Comparison of ENCODE assay signal across 15 mouse cellular contexts in the genomic region with DNA sequence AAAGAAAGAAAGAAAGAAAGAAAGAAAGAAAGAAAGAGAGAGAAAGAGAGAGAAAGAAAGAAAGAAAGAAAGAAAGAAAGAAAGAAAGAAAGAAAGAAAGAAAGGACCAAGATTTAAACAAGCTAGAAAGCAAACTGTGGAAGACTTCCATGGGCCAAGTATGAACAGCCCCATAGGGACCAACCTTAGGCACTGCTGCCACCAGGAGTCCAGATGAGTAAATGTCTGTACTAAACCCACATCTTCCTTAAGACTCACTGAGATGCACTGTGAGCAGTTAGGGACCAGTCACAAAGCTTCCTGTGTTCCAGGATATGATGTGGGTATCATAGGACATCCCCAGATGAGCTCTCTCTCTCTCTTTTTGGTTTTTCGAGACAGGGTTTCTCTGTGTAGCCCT. TPM values are rescaled to one million over a fixed set of nuclear protein-coding genes. Genes with fewer than 3 reads are reported as not detected.
DNase-seq lines count a peak whose midpoint lies in the region; ATAC-seq and TF ChIP-seq lines count a peak whose summit lies in the region.
"Not testable (repeated sequence)": the region's sequence is repeated elsewhere in the genome, so short reads cannot be mapped to it uniquely, and the experiment has no call there.
"Had no signal": no experiment of that assay in that cellular context is flagged by ENCODE, and none has a peak within 500 bp of the region (broad histone marks: within the 10 kb centered on the region; RNA-seq: fewer than 3 reads in every experiment).

No protein-coding gene starts in this region.

- WGBS in hindbrain, postnatal 0 days = 47% methylated on average over 1 of the region's 1 CpGs
- 57% methylated on average over 1 of the region's 1 CpGs for WGBS in lung, adult 2 months

- not testable (repeated sequence) for ATAC-seq in hindbrain, postnatal 0 days

- not testable (repeated sequence) for H3K4me3 ChIP-seq in embryonic fibroblast, embryonic 13.5 days (ENCODE audit: insufficient read depth, low read length); hindbrain, postnatal 0 days (ENCODE audit: low read length); lung, adult 2 months (replicated peaks; ENCODE audit: extremely low read depth, low read depth, low read length)

- not testable (repeated sequence) for H3K36me3 ChIP-seq in hindbrain, postnatal 0 days (ENCODE audit: insufficient read depth, low read length)

- not testable (repeated sequence) for H3K4me2 ChIP-seq in hindbrain, postnatal 0 days (ENCODE audit: low read depth, low read length)

- not testable (repeated sequence) for H3K4me1 ChIP-seq in embryonic fibroblast, embryonic 13.5 days (ENCODE audit: control insufficient read depth, insufficient read depth, low read length); hindbrain, postnatal 0 days (ENCODE audit: insufficient read depth, low read length); lung, adult 2 months (ENCODE audit: control insufficient read depth, insufficient read depth, low read length)

- H3K27me3 ChIP-seq in hindbrain, postnatal 0 days (ENCODE audit: insufficient read depth, low read length) = not testable (repeated sequence)

- TF ChIP-seq POLR2A in embryonic fibroblast, embryonic 13.5 days (IDR thresholded peaks at IDR 0.05; ENCODE audit: low read depth, low read length); lung, adult 2 months (IDR thresholded peaks at IDR 0.05; ENCODE audit: borderline replicate concordance, extremely low read depth, low read depth, low read length): not testable (repeated sequence)

- TF ChIP-seq CTCF in embryonic fibroblast, embryonic 13.5 days (IDR thresholded peaks at IDR 0.05; ENCODE audit: borderline replicate concordance, insufficient read depth, low read length) = 0 out of 2 replicates have a peak, but pooled peaks have one; percentile 3
- peak; percentile 34 for TF ChIP-seq CTCF in hindbrain, postnatal 0 days (IDR thresholded peaks at IDR 0.05; ENCODE audit: low read depth)
- TF ChIP-seq CTCF in lung, adult 2 months (IDR thresholded peaks at IDR 0.05; ENCODE audit: insufficient read depth, low read length) = peak; percentile 13; the same call in 1 of the 2 replicates

- H3K9ac ChIP-seq in hindbrain, postnatal 0 days (replicated peaks; ENCODE audit: low read length) = not testable (repeated sequence)

- DNase-seq in 416B (ENCODE audit: low read depth) = peak; percentile 81
- peak; percentile 69 for DNase-seq in MN1 (ENCODE audit: low spot score)
- DNase-seq in adrenal gland, postnatal 14 days = peak; percentile 54
- DNase-seq in hindbrain, postnatal 0 days (ENCODE audit: low spot score) = peak; percentile 7
- peak; percentile 30 to 49 for DNase-seq in kidney, postnatal 4 days
- DNase-seq in lung, adult 2 months = not testable (repeated sequence)
- peak; percentile 40 for DNase-seq in retina, postnatal 1 day

- H3K27ac ChIP-seq in embryonic fibroblast, embryonic 13.5 days (ENCODE audit: insufficient read depth, low read length); hindbrain, postnatal 0 days: not testable (repeated sequence)

- H3K9me3 ChIP-seq in hindbrain, postnatal 0 days (ENCODE audit: low read length) = not testable (repeated sequence)

RNA-seq across cellular contexts. Expression of a gene that starts 15.9 kb away (rescaled TPM):
- total RNA-seq in adrenal gland, postnatal 14 days (2021) = not detected in 2 replicates
- not detected in 2 replicates for polyA plus RNA-seq in embryonic fibroblast, embryonic 13.5 days (2011; ENCODE audit: insufficient read length, low read depth, missing spikeins)
- total RNA-seq in hindbrain, postnatal 0 days (2014; rRNA removed) = 0.42 and 0.54 TPM in 2 replicates
- polyA plus RNA-seq in hindbrain, postnatal 0 days (2015; fragmentation: Nextera tagmentation; extraction: Ambion mirVana) = not detected in 2 replicates
- 0.36 and 0.41 TPM in 2 replicates for polyA plus RNA-seq in lung, adult 2 months (2012; rRNA removed)
- total RNA-seq: adrenal gland, postnatal 4 days; gastrocnemius, postnatal 14 days; left cerebral cortex, postnatal 14 days had no signal
- polyA plus RNA-seq: embryonic facial prominence, embryonic 11.5 days; forebrain, embryonic 14.5 days; heart, embryonic 13.5 days; midbrain, embryonic 11.5 days had no signal

RNA-seq across cellular contexts. Expression of a gene that starts 25.0 kb away (rescaled TPM):
- total RNA-seq in adrenal gland, postnatal 14 days (2021) = 17.2 and 21.9 TPM in 2 replicates
- polyA plus RNA-seq in embryonic fibroblast, embryonic 13.5 days (2011; ENCODE audit: insufficient read length, low read depth, missing spikeins) = 2.7 and 4.9 TPM in 2 replicates
- total RNA-seq in hindbrain, postnatal 0 days (2014; rRNA removed) = 18.7 and 19.5 TPM in 2 replicates
- 8.2 and 8.4 TPM in 2 replicates for polyA plus RNA-seq in hindbrain, postnatal 0 days (2015; fragmentation: Nextera tagmentation; extraction: Ambion mirVana)
- 8.5 and 10.6 TPM in 2 replicates for polyA plus RNA-seq in lung, adult 2 months (2012; rRNA removed)

RNA-seq across cellular contexts. Expression of a gene that starts 43.6 kb away (rescaled TPM):
- total RNA-seq in adrenal gland, postnatal 14 days (2021) = 122 and 133 TPM in 2 replicates
- polyA plus RNA-seq in embryonic fibroblast, embryonic 13.5 days (2011; ENCODE audit: insufficient read length, low read depth, missing spikeins) = 241 and 246 TPM in 2 replicates
- total RNA-seq in hindbrain, postnatal 0 days (2014; rRNA removed) = 51.6 and 55.2 TPM in 2 replicates
- 45.2 and 46.6 TPM in 2 replicates for polyA plus RNA-seq in hindbrain, postnatal 0 days (2015; fragmentation: Nextera tagmentation; extraction: Ambion mirVana)
- polyA plus RNA-seq in lung, adult 2 months (2012; rRNA removed) = 23.5 and 33.7 TPM in 2 replicates
